Mouse (Mus musculus) NIH3T3 (cell line): Measurements from ENCODE around the gene Serpinb9b.

ENCODE experiments used
- DNase-seq: peaks from one replicate; pipeline ENCODE4 v3.0.0-alpha.2; 2012; ENCODE audit warnings: low read depth

Serpinb9b gene

DNA sequence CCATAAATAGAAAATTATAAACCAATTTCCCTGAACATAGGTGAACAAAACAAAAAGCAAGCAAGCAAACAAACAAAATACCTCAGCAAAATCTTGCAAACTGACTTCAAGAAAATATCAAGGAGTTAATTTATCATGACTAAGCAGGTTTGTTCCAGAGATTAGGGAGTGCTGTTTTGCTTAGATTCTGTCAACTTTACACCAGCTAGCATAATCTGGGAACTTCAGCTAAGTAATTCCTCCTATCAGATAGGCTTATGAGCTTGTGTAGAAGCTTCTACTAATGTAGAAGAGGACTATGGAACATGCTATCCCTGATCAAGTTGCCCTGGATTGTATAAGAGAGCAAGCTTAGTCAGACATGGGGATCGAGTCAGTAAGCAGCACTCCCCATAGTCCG is 20.0 kb downstream of the Serpinb9b start:
- no peak for DNase-seq

DNA sequence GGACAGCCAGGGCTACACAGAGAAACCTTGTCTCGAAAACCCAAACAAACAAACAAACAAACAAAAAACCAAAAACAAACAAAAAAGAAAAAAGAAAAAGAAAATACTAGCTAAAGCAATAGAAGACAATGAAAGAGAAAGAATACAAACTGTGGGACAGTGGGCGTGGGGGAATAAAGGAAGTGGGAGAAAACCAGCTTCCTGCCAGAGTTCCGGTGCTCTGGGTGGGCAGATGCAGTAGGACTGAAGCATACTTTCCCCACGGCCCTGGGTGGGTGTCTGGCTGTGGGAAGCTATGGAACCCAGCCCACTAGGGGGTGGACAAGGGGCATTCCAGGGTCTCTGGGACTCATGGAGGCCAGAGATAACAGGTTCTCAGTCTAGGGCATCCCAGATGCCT is 21.0 kb downstream of the Serpinb9b start:
- no peak for DNase-seq

GRCm38 (mm10) chr13:33051697-33052096 is 24.5 kb downstream of the Serpinb9b start:
- peak; percentile 57 for DNase-seq

GRCm38 (mm10) chr13:33063048-33063447 is 35.8 kb downstream of the Serpinb9b start:
- DNase-seq = no peak

GRCm38 (mm10) chr13:33067387-33067977 is 40.3 kb downstream of the Serpinb9b start:
- peak; percentile 27 for DNase-seq

- DNase-seq = no peak
Observed at GRCm38 (mm10) chr13:33068164-33068563, 40.9 kb downstream of the Serpinb9b start.

- no peak for DNase-seq
Observed at GRCm38 (mm10) chr13:33071776-33072175, 44.6 kb downstream of the Serpinb9b start.

- peak; percentile 84 for DNase-seq
Observed at GRCm38 (mm10) chr13:33074029-33074428, 46.8 kb downstream of the Serpinb9b start.

GRCm38 (mm10) chr13:33076247-33076646 is 49.0 kb downstream of the Serpinb9b start:
- DNase-seq = no peak

- no peak for DNase-seq
Observed at GRCm38 (mm10) chr13:33077026-33077685, 49.9 kb downstream of the Serpinb9b start.

GRCm38 (mm10) chr13:33078056-33078705 is 51.0 kb downstream of the Serpinb9b start, which contains the start of gene Serpinb1b:
Gene Serpinb1b (plus strand): TSS chr13:33078575.
- no peak for DNase-seq

- DNase-seq = peak; percentile 37
Observed at GRCm38 (mm10) chr13:33079391-33079790, 52.2 kb downstream of the Serpinb9b start.

- no peak for DNase-seq
Observed at GRCm38 (mm10) chr13:33080356-33080755, 53.1 kb downstream of the Serpinb9b start.

- no peak for DNase-seq
Observed at GRCm38 (mm10) chr13:33083834-33084233, 56.6 kb downstream of the Serpinb9b start.

- DNase-seq = no peak
Observed at GRCm38 (mm10) chr13:33084975-33085694, 57.9 kb downstream of the Serpinb9b start.

DNA sequence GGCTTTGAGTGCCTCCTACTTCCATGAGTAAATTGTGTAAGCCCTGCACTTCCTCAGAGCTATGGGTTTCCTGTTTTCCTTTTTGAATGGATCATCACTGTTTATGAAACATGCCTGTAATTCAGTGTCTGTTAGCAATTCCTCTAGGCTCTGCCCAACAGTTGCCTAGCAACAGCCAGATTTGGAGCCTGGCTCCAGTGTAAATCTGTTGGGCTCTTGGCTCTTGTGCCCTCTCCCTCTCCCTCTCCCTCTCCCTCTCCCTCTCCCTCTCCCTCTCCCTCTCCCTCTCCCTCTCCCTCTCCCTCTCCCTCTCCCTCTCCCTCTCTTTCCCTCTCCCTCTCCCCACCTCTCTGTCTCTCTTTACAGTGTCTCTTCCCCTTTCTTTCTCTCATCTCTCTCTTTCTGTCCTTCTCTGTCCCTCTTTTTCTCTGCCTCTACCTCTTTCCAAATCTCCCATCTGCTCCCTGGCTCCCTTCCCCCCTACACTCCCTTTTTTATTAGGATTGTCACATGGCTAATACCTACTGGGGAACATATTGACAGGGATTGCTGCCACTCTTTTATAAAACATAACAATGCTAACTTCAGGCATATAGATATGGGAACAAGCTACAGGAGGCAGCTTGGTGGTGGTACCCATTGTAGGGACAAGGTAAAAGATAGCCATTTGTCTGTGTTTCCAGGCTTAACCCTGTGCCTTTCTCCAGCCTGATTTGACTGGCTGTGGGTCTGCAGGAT is 58.6 kb downstream of the Serpinb9b start:
- DNase-seq = peak; percentile 85

GRCm38 (mm10) chr13:33089566-33089965 is 62.4 kb downstream of the Serpinb9b start:
- DNase-seq = no peak

DNA sequence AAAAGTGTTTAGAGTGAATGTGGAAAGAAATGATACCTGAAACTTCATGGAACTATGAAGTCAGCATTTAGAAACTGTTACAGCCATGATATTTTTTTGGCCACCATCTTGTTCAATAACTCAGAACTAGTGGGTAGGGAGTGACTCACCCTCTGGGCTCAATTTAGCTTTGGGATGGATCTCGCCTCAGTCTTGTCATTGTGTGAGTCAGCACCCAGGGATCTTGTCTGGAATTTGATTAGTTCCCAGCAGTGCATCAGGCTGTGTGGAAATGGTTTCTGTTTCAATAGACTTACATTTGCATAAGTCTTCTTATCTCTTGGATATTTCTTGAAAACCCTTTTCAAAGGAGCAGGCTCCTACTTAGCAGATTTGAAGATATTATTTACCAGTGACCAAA is 63.3 kb downstream of the Serpinb9b start:
- peak; percentile 83 for DNase-seq

- no peak for DNase-seq
Observed at GRCm38 (mm10) chr13:33091306-33091705, 64.1 kb downstream of the Serpinb9b start.
